Mouse (Mus musculus) olfactory bulb, adult 2 months (tissue): Measurements from ENCODE around the gene Sufu.

Source experiments
- CTCF ChIP-seq: fragments of 200-500 bp; IDR thresholded peaks from 2 replicates; pipeline ENCODE4 v1.5.1; 2012; ENCODE audit warnings: low read depth, mild to moderate bottlenecking, low read length, moderate library complexity; ENCODE audit not compliant: insufficient read depth
- POLR2A ChIP-seq: fragments of 200-500 bp; IDR thresholded peaks from 2 replicates; pipeline ENCODE4 v1.6.1; 2012; ENCODE audit warnings: mild to moderate bottlenecking, low read depth, low read length, moderate library complexity; ENCODE audit not compliant: insufficient read depth

- no peak for TF ChIP-seq CTCF
- no peak for TF ChIP-seq POLR2A
Observed at GRCm38 (mm10) chr19:46510401-46510800, 113.7 kb downstream of the Sufu start.
